Comparison of ENCODE assay signal across 8 mouse cellular contexts in the genomic region with DNA sequence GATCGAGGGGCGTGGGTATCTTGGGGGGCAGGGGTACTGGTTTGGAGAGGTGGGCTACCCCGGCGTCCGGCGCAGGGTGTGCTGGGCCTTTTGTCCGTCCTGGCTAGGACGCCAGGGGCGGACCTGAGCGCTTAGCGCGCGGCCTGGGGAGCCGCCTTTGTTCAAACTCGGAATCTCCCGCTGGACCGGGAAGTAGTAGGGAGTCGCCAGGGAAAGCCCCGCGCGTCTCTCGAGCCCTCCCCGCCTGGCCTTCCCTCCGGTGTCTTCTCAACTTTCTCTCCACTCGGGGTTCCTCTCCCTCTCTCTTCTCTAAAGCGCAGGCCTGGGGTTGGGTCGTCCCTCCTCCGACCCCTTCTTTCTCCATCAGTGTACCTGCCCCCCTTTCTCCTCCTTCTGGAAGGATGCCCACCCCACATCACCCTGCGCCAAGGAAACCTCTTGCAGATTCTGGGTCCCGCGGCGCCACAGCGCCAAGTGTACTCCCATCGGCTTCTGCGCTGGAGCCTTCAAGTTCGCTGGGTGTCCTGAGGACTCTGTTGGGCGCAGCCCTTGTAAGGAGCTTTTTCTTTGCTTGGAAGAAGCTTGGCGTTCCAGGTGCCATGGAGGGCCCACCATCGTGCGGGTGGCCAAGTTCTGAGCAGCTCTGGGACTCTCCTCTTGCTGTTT. TPM values are rescaled to one million over a fixed set of nuclear protein-coding genes. Genes with fewer than 3 reads are reported as not detected.
DNase-seq lines count a peak whose midpoint lies in the region; ATAC-seq and TF ChIP-seq lines count a peak whose summit lies in the region.

No protein-coding gene starts in this region.

- peak overlapping the region; percentile 55 for H3K4me3 ChIP-seq in intestine, postnatal 0 days (ENCODE audit: low read depth, low read length)
- peak overlapping the region; percentile 80 for H3K4me3 ChIP-seq in limb, embryonic 14.5 days (replicated peaks; ENCODE audit: low read length)
- H3K4me3 ChIP-seq in midbrain, postnatal 0 days (ENCODE audit: low read depth, low read length) = peak overlapping the region; percentile 79

- peak overlapping the region; percentile 77 for H3K4me2 ChIP-seq in intestine, postnatal 0 days (replicated peaks; ENCODE audit: low read depth)
- H3K4me2 ChIP-seq in limb, embryonic 14.5 days (replicated peaks; ENCODE audit: low read depth, low read length, severe bottlenecking) = peak overlapping the region; percentile 55
- peak overlapping the region; percentile 79 for H3K4me2 ChIP-seq in midbrain, postnatal 0 days (ENCODE audit: low read depth, low read length, poor library complexity, severe bottlenecking)

- peak overlapping the region; percentile 75 for H3K27ac ChIP-seq in intestine, postnatal 0 days (ENCODE audit: low read depth, low read length)
- peak overlapping the region; percentile 91 for H3K27ac ChIP-seq in limb, embryonic 14.5 days (replicated peaks; ENCODE audit: low read depth, low read length)
- H3K27ac ChIP-seq in midbrain, postnatal 0 days (ENCODE audit: low read depth, low read length) = peak overlapping the region; percentile 80

- under 1% methylated on average over 40 of the region's 40 CpGs for WGBS in intestine, postnatal 0 days
- under 1% methylated on average over 33 of the region's 40 CpGs for WGBS in limb, embryonic 14.5 days
- under 1% methylated on average over 40 of the region's 40 CpGs for WGBS in midbrain, postnatal 0 days

- peak; percentile 16 for DNase-seq in WW6 (ENCODE audit: low read depth, low spot score)
- peak; percentile 85 for DNase-seq in embryo, embryonic 11 days
- peak; percentile 51 to 72 for DNase-seq in gastrocnemius, postnatal 4 days (ENCODE audit: low spot score in 2 of 2)
- peak; percentile 47 for DNase-seq in limb, embryonic 14.5 days (ENCODE audit: low spot score)
- peak; percentile 62 for DNase-seq in midbrain, postnatal 0 days (ENCODE audit: low spot score)
- DNase-seq in testis, postnatal 10 days (ENCODE audit: low spot score) = peak; percentile 71
- DNase-seq in thymus, postnatal 14 days = no peak

- peak; percentile 63 for ATAC-seq in intestine, postnatal 0 days
- ATAC-seq in limb, embryonic 14.5 days (ENCODE audit: low FRiP score, low read depth) = peak; percentile 72
- peak; percentile 75 for ATAC-seq in midbrain, postnatal 0 days (ENCODE audit: low FRiP score)

- TF ChIP-seq CTCF in intestine, postnatal 0 days (IDR thresholded peaks at IDR 0.05; ENCODE audit: low read depth) = peak; percentile 37; the same call in 1 of the 2 replicates
- TF ChIP-seq CTCF in midbrain, postnatal 0 days (IDR thresholded peaks at IDR 0.05) = no peak

- peak overlapping the region; percentile 54 for H3K9ac ChIP-seq in intestine, postnatal 0 days (ENCODE audit: low read depth, low read length)
- peak overlapping the region; percentile 91 for H3K9ac ChIP-seq in limb, embryonic 14.5 days (ENCODE audit: low read depth, low read length, severe bottlenecking)
- peak overlapping the region; percentile 82 for H3K9ac ChIP-seq in midbrain, postnatal 0 days (replicated peaks; ENCODE audit: low read length, poor library complexity, severe bottlenecking)

- no peaks in the 10 kb centered on the region for H3K36me3 ChIP-seq in intestine, postnatal 0 days (ENCODE audit: control insufficient read depth, insufficient read depth)
- H3K36me3 ChIP-seq in limb, embryonic 14.5 days (ENCODE audit: control insufficient read depth, insufficient read depth, low read length) = no peaks in the 10 kb centered on the region
- no peaks in the 10 kb centered on the region for H3K36me3 ChIP-seq in midbrain, postnatal 0 days (ENCODE audit: insufficient read depth, low read length)

- H3K27me3 ChIP-seq in intestine, postnatal 0 days (replicated peaks; ENCODE audit: control insufficient read depth, insufficient read depth, low read length) = no peaks in the 10 kb centered on the region
- H3K27me3 ChIP-seq in limb, embryonic 14.5 days (ENCODE audit: control insufficient read depth, insufficient read depth, low read length) = no peaks in the 10 kb centered on the region
- H3K27me3 ChIP-seq in midbrain, postnatal 0 days (ENCODE audit: insufficient read depth, low read length) = no peaks in the 10 kb centered on the region

- TF ChIP-seq POLR2A in limb, embryonic 14.5 days (IDR thresholded peaks at IDR 0.05; ENCODE audit: borderline replicate concordance, extremely low read depth, insufficient read depth, insufficient read length) = 0 out of 2 replicates have a peak, but pooled peaks have one; percentile 10

- peaks cover 4% of the 10 kb centered on the region; the same call in 1 of the 2 replicates for H3K4me1 ChIP-seq in intestine, postnatal 0 days (replicated peaks; ENCODE audit: control insufficient read depth, insufficient read depth, low read length)
- H3K4me1 ChIP-seq in limb, embryonic 14.5 days (ENCODE audit: control insufficient read depth, insufficient read depth, low read length) = peaks cover 24% of the 10 kb centered on the region
- H3K4me1 ChIP-seq in midbrain, postnatal 0 days (ENCODE audit: insufficient read depth, low read length) = peaks cover 18% of the 10 kb centered on the region

- no peaks in the 10 kb centered on the region for H3K9me3 ChIP-seq in intestine, postnatal 0 days (ENCODE audit: control insufficient read depth)
- H3K9me3 ChIP-seq in limb, embryonic 14.5 days (ENCODE audit: control insufficient read depth, low read length) = no peaks in the 10 kb centered on the region
- H3K9me3 ChIP-seq in midbrain, postnatal 0 days (ENCODE audit: low read length) = no peaks in the 10 kb centered on the region

RNA-seq across cellular contexts. Expression of a gene that starts 1.1 kb away (rescaled TPM):
- total RNA-seq in gastrocnemius, postnatal 4 days (2021) = 100 to 1,000 TPM; 150 to 160 TPM
- polyA plus RNA-seq in intestine, postnatal 0 days (2015; fragmentation: Nextera tagmentation; extraction: Ambion mirVana) = 18.4 TPM in 2 replicates
- polyA plus RNA-seq in limb, embryonic 14.5 days (2012; rRNA removed) = 175 and 240 TPM in 2 replicates
- polyA plus RNA-seq in limb, embryonic 14.5 days (2014; fragmentation: Nextera tagmentation; extraction: Ambion mirVana) = 145 and 171 TPM in 2 replicates
- 81.9 and 84.2 TPM in 2 replicates for total RNA-seq in midbrain, postnatal 0 days (2014; rRNA removed)
- 18.9 and 19.8 TPM in 2 replicates for polyA plus RNA-seq in midbrain, postnatal 0 days (2015; fragmentation: Nextera tagmentation; extraction: Ambion mirVana)
